Mouse (Mus musculus) bone marrow, adult 2 months (tissue): Measurements from ENCODE around the gene Meis2.

Experiments
- CTCF ChIP-seq: fragments of 200-500 bp; IDR thresholded peaks from 2 replicates; pipeline ENCODE4 v1.5.1; 2011; ENCODE audit warnings: low read length, control low read depth; ENCODE audit not compliant: control insufficient read depth, insufficient read depth
- POLR2A ChIP-seq: fragments of 200-500 bp; IDR thresholded peaks from 2 replicates; pipeline ENCODE4 v1.6.1; 2011; ENCODE audit warnings: low read depth, mild to moderate bottlenecking, control low read depth, low read length, borderline replicate concordance; ENCODE audit not compliant: control insufficient read depth

GRCm38 (mm10) chr2:116103411-116103996, 37.9 kb upstream of the Meis2 start:
- TF ChIP-seq CTCF, result no peak
- TF ChIP-seq POLR2A, result no peak
